Mouse (Mus musculus): ENCODE measurements around the gene Zbtb5. TPM values are rescaled to one million over a fixed set of nuclear protein-coding genes. Genes with fewer than 3 reads are reported as not detected.
A peak's percentile ranks its signal among the peaks of the same experiment; 100 is the strongest.
"Not testable (repeated sequence)": the region's sequence is repeated elsewhere in the genome, so short reads cannot be mapped to it uniquely, and the experiment has no call there.

Gene Zbtb5
- 1 to 10 TPM; 8.2 to 9.5 TPM for total RNA-seq (2021)

GRCm38 (mm10) chr4:45012105-45012975, at the start of gene Zbtb5:
Gene Zbtb5 (minus strand): TSS chr4:45012412.
- peak; percentile 100 for DNase-seq (ENCODE audit: low spot score in 2 of 2)
- intact Hi-C loops (cut with DNase I) = loop anchor here (2.0 to 10.0 kb wide), 3 partner anchors 40 to 1122 kb away; partner anchors contain the start of genes Ncbp1, Slc25a51 and Tstd2

GRCm38 (mm10) chr4:45055451-45055850, 43.2 kb upstream of the Zbtb5 start:
- DNase-seq (ENCODE audit: low spot score in 2 of 2) = peak in 1 of 2 experiments; percentile 19
- intact Hi-C loops (cut with DNase I) = no loop called here

GRCm38 (mm10) chr4:45054862-45055261, 42.6 kb upstream of the Zbtb5 start:
- DNase-seq (ENCODE audit: low spot score in 2 of 2) = peak; percentile 16 to 20
- intact Hi-C loops (cut with DNase I) = no loop called here

DNA sequence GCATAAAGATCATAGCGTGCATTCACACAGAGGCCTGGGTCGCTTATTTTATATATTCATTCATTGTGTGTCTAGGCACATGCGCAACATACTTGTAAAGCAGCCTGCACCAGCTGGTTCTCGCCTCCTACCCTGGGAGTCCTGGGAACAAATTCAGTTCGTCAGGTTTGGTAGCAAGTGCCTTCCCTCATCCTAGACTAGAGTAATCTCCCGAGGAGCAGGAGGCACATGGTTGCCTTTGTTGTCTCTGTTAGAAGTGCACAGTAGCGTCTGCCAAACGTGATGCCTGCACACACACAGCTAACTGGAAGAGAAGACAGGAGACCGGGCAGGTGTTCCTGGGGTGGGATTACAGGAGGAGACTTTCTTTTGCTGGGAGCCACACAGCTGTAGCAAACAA, 35.7 kb upstream of the Zbtb5 start:
- peak; percentile 43 to 79 for DNase-seq (ENCODE audit: low spot score in 2 of 2)
- intact Hi-C loops (cut with DNase I) = no loop called here

DNA sequence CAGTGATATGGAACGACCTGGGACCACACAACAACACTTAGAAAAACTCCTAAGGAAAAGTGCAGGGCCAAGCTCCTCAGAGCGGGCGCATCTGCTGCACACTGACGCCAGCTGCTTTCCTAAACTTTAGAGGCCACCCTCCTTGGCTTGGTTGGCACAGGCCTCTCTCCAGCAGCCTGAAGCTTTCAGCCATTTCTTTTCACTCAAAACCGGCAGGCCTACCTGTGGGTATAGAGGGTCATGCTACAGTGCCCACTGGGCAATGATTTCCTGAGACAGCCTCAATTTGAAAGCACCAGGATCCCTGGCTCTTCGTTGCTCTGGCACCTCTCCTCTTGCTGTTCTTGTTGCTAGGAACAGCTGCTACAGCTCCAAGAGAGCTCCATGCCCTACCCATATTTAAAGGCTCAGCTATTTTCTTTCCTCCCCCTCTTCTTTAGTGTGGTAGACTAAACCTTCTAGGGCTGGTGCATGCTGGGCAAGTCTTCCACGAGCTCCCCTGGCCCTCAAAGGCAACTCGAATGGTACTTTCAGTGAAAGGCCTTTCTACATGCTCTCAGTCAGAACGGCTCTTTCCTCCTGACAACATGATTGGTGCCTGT, 35.2 kb upstream of the Zbtb5 start:
- intact Hi-C loops (cut with DNase I) = no loop called here
- DNase-seq (ENCODE audit: low spot score in 2 of 2) = peak in 1 of 2 experiments; percentile 37

DNA sequence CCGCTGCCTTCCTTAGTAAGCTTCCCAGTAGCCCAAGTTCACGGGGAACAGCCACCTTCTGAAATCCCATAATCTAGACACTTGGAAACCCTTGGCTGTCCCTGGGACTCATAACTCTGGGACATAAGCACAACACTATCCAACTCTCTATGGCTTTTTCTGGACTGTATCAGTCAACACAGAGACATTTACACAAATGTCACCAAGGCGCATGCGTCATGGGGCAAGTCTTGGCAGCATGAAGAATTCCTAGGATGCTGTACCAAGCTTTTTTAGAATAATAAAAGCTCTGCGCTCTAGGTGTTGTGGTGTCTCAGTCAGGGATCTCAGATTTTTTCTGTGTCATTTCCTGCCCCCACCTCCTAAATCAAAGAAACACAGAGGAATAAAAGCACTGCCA, 34.5 kb upstream of the Zbtb5 start:
- intact Hi-C loops (cut with DNase I) = no loop called here
- DNase-seq (ENCODE audit: low spot score in 2 of 2) = no peak

DNA sequence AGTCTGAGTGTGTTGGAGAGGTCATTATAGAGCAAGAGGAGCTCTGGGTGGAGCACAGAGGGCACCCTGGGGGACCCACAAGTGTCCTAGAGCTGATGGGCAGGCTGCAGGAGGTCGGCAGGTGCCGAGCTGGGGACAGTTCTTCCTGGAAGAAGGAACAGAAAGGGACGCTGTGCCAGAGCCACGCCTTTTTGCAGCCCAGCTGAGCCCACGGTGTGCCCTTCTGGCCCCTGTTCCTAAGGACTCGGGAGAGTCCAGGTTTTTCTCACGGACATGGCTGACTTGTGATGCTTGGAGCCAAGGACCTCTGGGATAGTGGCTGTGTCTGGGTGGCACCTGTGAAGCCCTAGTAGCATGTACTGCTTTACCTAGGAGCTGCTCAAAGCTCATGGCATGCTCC, 28.6 kb upstream of the Zbtb5 start:
- DNase-seq (ENCODE audit: low spot score in 2 of 2) = no peak
- intact Hi-C loops (cut with DNase I) = no loop called here

- intact Hi-C loops (cut with DNase I); DNase-seq (ENCODE audit: low spot score in 2 of 2): not testable (repeated sequence)
Measured at GRCm38 (mm10) chr4:45039546-45039945, 27.3 kb upstream of the Zbtb5 start.

- DNase-seq (ENCODE audit: low spot score in 2 of 2); intact Hi-C loops (cut with DNase I): not testable (repeated sequence)
Measured at GRCm38 (mm10) chr4:45038879-45039278, 26.7 kb upstream of the Zbtb5 start.

- DNase-seq (ENCODE audit: low spot score in 2 of 2) = no peak
- intact Hi-C loops (cut with DNase I) = no loop called here
Measured at GRCm38 (mm10) chr4:45037455-45038410, 25.5 kb upstream of the Zbtb5 start.

DNA sequence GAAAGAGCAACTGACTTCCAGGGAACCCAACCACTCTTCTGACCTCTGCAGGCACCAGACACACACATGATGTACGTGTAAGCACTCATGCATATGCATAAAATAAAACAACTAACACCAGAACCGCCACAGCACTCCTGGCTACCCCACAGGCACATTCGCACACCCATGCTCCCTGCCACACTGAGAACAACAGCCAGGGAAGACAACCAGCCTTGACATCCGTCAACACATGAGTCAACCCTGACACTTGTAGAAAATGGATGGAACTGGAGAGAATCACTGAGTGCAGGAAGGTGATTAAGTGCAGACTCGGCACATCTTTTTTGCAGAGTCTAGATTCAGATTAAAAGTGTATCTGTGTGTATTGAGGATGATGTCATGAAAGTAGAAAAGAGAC, 24.4 kb upstream of the Zbtb5 start:
- DNase-seq (ENCODE audit: low spot score in 2 of 2) = no peak
- intact Hi-C loops (cut with DNase I) = no loop called here

DNA sequence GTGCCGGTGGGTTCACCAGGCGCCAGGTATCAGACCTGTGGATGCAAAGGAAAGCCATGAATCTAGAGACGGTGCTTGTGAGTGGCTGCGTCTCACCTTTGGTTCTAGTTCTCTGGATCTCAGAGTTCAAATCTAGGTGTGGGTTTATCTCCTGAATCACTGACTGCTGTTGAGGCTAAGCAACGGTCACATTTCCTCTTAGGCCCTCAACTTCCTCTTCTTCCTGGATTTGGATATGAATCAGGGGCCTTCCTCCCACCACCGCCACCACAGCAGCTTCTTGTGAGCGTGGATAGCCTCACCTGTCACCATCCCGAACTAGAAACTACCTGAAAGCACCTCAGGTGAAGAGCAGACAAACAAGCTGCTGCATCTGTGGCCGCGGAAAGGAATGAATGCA, 23.8 kb upstream of the Zbtb5 start:
- intact Hi-C loops (cut with DNase I) = no loop called here
- no peak for DNase-seq (ENCODE audit: low spot score in 2 of 2)

DNA sequence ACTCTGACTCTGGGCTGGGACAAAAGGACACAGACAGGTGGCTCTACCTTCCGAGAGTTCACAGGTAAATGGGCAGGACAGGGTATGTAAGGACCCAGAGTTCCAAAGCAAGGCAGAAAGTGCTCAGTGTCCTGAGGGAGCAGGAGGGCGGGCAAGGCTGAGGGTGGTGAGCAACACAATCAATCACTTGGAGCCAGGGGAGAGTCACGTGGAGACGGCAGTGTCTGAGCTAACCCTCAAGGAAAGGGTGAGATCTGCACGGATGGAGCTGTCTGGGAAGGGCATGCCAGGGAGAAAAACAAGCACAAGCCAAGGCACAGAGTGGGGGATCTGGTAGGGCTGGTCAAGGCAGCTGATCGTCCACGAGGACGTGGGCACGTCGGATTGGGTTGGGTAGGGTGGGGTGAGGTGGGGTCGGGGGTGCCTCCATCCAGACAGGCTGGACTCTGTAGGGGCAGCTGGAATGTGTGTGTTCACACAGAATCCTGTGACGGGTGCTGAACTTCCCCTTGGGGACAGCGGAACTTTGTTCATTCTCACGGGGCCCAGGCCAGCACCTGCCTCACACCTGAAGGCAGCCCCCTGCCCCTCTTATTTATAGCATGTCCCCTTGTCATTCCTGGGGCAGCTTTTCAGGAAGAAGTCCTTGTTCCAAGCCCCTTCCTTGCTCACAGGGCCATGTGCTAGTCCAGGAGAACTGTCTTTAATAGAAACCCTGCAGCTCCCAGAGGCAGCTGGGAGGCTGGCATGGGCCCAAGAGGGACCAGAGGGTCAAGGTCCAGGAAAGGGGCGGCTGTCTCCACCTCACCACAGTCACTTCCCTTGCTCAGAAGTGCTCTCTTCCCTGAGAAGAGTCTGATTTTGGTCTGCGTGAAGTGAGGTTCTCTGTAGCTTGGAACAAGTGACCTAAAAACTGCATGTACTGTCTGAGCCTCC, 22.7 kb upstream of the Zbtb5 start:
- DNase-seq (ENCODE audit: low spot score in 2 of 2) = no peak
- intact Hi-C loops (cut with DNase I) = no loop called here

DNA sequence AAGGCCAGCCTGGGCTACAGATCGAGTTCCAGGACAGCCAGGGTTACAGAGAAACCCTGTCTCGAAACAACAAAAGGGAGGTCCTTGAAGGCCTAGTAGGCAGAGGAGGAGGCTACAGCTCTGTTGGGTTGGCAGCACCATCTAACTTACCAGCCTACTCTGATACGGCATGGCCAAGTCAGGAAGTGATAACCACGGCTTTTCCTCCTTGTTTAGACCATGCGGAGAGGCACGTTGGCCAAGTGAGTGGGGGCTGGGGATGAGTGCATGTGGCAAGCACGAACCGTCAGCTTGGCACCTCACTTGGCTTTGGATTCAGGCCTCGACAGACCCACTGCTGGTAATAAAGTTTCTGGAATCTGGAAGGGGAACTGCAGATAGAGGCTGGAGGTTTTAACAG, 20.4 kb upstream of the Zbtb5 start:
- DNase-seq (ENCODE audit: low spot score in 2 of 2) = no peak
- intact Hi-C loops (cut with DNase I) = no loop called here

- intact Hi-C loops (cut with DNase I) = no loop called here
Measured at GRCm38 (mm10) chr4:45026459-45026858, 14.2 kb upstream of the Zbtb5 start.

GRCm38 (mm10) chr4:45019009-45019408, 6.8 kb upstream of the Zbtb5 start:
- DNase-seq (ENCODE audit: low spot score in 2 of 2) = no peak
- intact Hi-C loops (cut with DNase I) = loop anchor here (5.0 to 10.0 kb wide), 5 partner anchors 78 to 1116 kb away; partner anchors contain the start of genes Ncbp1, Trmt10b, Tstd2 and Zcchc7

More at GRCm38 (mm10) chr4:45026459-45026858, 14.2 kb upstream of the Zbtb5 start:
- DNase-seq (ENCODE audit: low spot score in 2 of 2) = no peak

DNA sequence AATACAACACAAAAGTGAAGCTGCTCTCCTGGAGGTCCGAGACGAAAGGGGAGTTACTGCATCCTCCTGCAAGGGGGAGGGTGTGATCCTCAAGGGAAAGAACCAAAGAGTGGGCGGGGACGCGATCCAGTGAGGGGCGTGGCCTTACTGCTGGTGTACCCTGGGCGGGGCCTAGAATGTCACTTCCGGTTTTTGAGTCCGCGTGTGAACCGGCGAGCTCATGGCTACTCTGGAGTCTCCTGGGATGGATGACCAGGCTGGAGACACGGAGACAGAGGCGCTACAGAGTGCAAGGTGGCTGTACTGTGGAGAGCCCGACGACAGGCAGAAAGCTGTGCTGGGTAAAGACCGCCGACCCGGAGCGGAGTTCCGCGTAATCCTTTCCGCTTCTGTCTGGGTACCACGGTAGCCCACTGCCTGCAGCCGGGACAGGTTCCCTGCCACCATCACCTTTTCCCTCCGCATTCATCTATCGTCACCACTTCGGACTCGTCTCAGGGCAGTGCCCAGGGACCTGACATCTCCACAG, 6.3 kb upstream of the Zbtb5 start, which contains the start of gene Polr1e:
Gene Polr1e, plus strand, starts transcription at position 132 of the 529 bp plus-strand sequence.
- intact Hi-C loops (cut with DNase I) = loop anchor here (5.0 to 10.0 kb wide), 5 partner anchors 79 to 1116 kb away; partner anchors contain the start of genes Ncbp1, Trmt10b, Tstd2 and Zcchc7
- peak; percentile 83 to 91 for DNase-seq (ENCODE audit: low spot score in 2 of 2)

- intact Hi-C loops (cut with DNase I) = loop anchor here (5.0 to 10.0 kb wide), 5 partner anchors 82 to 1119 kb away; partner anchors contain the start of genes Ncbp1, Trmt10b, Tstd2 and Zcchc7
- peak; percentile 73 to 76 for DNase-seq (ENCODE audit: low spot score in 2 of 2)
Measured at GRCm38 (mm10) chr4:45015615-45016014, 3.4 kb upstream of the Zbtb5 start.

All from left cerebral cortex, postnatal 25 days (tissue).